Mouse (Mus musculus) kidney, embryonic 15.5 days (tissue): ENCODE data around the gene Shc1. TPM values are rescaled to one million over a fixed set of nuclear protein-coding genes. Genes with fewer than 3 reads are reported as not detected.
A peak's percentile ranks its signal among the peaks of the same experiment; 100 is the strongest.
"Not testable (repeated sequence)": the region's sequence is repeated elsewhere in the genome, so short reads cannot be mapped to it uniquely, and the experiment has no call there.

Experiments
- ATAC-seq: fragments of 200-750 bp; cut with Nextera tagmentation; replicated peaks from 2 replicates; pipeline ENCODE4 v1.8.0; 2017; ENCODE audit warnings: moderate TSS enrichment; ENCODE audit not compliant: low FRiP score
- H3K27ac ChIP-seq: fragments of 300-500 bp; sonication (generic); 2 replicates; pipeline ENCODE4 v1.5.1; 2015; ENCODE audit warnings: mild to moderate bottlenecking, inconsistent platforms
- H3K27me3 ChIP-seq: fragments of 300-500 bp; sonication (generic); 2 replicates; pipeline ENCODE4 v1.6.1; 2015; ENCODE audit warnings: inconsistent platforms
- H3K36me3 ChIP-seq: fragments of 300-500 bp; sonication (generic); 2 replicates; pipeline ENCODE4 v1.6.1; 2015; ENCODE audit warnings: inconsistent platforms
- H3K4me1 ChIP-seq: fragments of 300-500 bp; sonication (generic); 2 replicates; pipeline ENCODE4 v1.6.1; 2015; ENCODE audit warnings: inconsistent platforms
- H3K4me2 ChIP-seq: fragments of 300-500 bp; sonication (generic); 2 replicates; pipeline ENCODE4 v1.6.1; 2015; ENCODE audit warnings: moderate library complexity, mild to moderate bottlenecking, inconsistent platforms
- H3K4me3 ChIP-seq: fragments of 300-500 bp; sonication (generic); replicated peaks from 2 replicates; pipeline ENCODE4 v1.5.1; 2015; ENCODE audit warnings: mild to moderate bottlenecking, inconsistent platforms
- H3K9ac ChIP-seq: fragments of 300-500 bp; sonication (generic); 2 replicates; pipeline ENCODE4 v1.6.1; 2015; ENCODE audit warnings: mild to moderate bottlenecking, inconsistent platforms
- H3K9me3 ChIP-seq: fragments of 300-500 bp; sonication (generic); replicated peaks from 2 replicates; pipeline ENCODE4 v1.6.1; 2016; ENCODE audit warnings: inconsistent platforms
- WGBS: fragments of 180-500 bp; shearing (Covaris S2); methylation state at CpG from one replicate; pipeline ENCODE4 v1.1.7; 2015; ENCODE audit warnings: mixed read lengths; 5-methylcytosine and 5-hydroxymethylcytosine counted together
- polyA plus RNA-seq: library from polyadenylated mRNA; unstranded; fragments of >200 nt; fragmentation: Nextera tagmentation; extraction: Ambion mirVana; gene quantifications from 2 replicates; pipeline ENCODE4 v1.2.1, GENCODE M21; 2015

The Shc1 gene
- polyA plus RNA-seq, 1 experiment from 2014 or later: 105 TPM

GRCm38 (mm10) chr3:89421810-89422473 lies 3.7 kb downstream of the Shc1 start:
- H3K27me3 ChIP-seq: no peaks in the 10 kb centered on the region
- H3K4me1 ChIP-seq: peaks cover 63% of the 10 kb centered on the region
- no peaks in the 10 kb centered on the region for H3K9me3 ChIP-seq
- 2% methylated on average over 22 of the region's 22 CpGs for WGBS
- H3K9ac ChIP-seq: peak overlapping the region; percentile 64
- H3K27ac ChIP-seq: peak overlapping the region; percentile 100
- peak overlapping the region; percentile 89 for H3K4me2 ChIP-seq
- no peak for ATAC-seq
- H3K4me3 ChIP-seq: peak overlapping the region; percentile 71
- H3K36me3 ChIP-seq: peaks cover 34% of the 10 kb centered on the region

GRCm38 (mm10) chr3:89422556-89423205 lies 4.4 kb downstream of the Shc1 start:
- Histone ChIP-seq H3K4me2 (peak overlapping the region; percentile 89), H3K27ac (0 out of 2 replicates have a peak overlapping the region, but pooled peaks have one; percentile 100), H3K4me3 (peak overlapping the region; percentile 71), H3K27me3 (no peaks in the 10 kb centered on the region), H3K9me3 (no peaks in the 10 kb centered on the region), H3K9ac (peak overlapping the region; percentile 64; the same call in 1 of the 2 replicates), H3K4me1 (peaks cover 60% of the 10 kb centered on the region), H3K36me3 (peaks cover 42% of the 10 kb centered on the region)
- no peak for ATAC-seq
- WGBS: 53% methylated on average over 6 of the region's 6 CpGs

- H3K27me3 ChIP-seq: no peaks in the 10 kb centered on the region
- WGBS: 67% methylated on average over 5 of the region's 5 CpGs
- H3K27ac ChIP-seq: peak overlapping the region; percentile 32; the same call in 1 of the 2 replicates
- H3K36me3 ChIP-seq: peaks cover 52% of the 10 kb centered on the region
- H3K9me3 ChIP-seq: no peaks in the 10 kb centered on the region
- H3K4me3 ChIP-seq: no peak overlapping the region
- ATAC-seq: no peak
- H3K4me1 ChIP-seq: peaks cover 57% of the 10 kb centered on the region
- H3K9ac ChIP-seq: no peak overlapping the region
- no peak overlapping the region for H3K4me2 ChIP-seq
Observed at GRCm38 (mm10) chr3:89424416-89425140, 6.3 kb downstream of the Shc1 start.

GRCm38 (mm10) chr3:89425141-89425525 lies 6.9 kb downstream of the Shc1 start:
- Histone ChIP-seq H3K4me3 (no peak overlapping the region), H3K27ac (peak overlapping the region; percentile 32; the same call in 1 of the 2 replicates), H3K9ac (no peak overlapping the region), H3K9me3 (no peaks in the 10 kb centered on the region), H3K4me2 (no peak overlapping the region), H3K4me1 (peaks cover 52% of the 10 kb centered on the region), H3K27me3 (no peaks in the 10 kb centered on the region), H3K36me3 (peaks cover 52% of the 10 kb centered on the region)
- no peak for ATAC-seq
- WGBS: 66% methylated on average over 5 of the region's 5 CpGs

- ATAC-seq: no peak
- H3K36me3 ChIP-seq: peaks cover 52% of the 10 kb centered on the region
Observed at GRCm38 (mm10) chr3:89425876-89426275, 7.6 kb downstream of the Shc1 start.

GRCm38 (mm10) chr3:89429021-89429420 lies 10.8 kb downstream of the Shc1 start:
- H3K4me1 ChIP-seq: peaks cover 23% of the 10 kb centered on the region
- H3K4me3 ChIP-seq, H3K9me3 ChIP-seq, H3K27ac ChIP-seq, H3K27me3 ChIP-seq, ATAC-seq, H3K9ac ChIP-seq, H3K4me2 ChIP-seq: not testable (repeated sequence)
- H3K36me3 ChIP-seq: peaks cover 67% of the 10 kb centered on the region
- WGBS: 90% methylated on average over 7 of the region's 7 CpGs

More at GRCm38 (mm10) chr3:89425876-89426275, 7.6 kb downstream of the Shc1 start:
- Histone ChIP-seq H3K4me2 (no peak overlapping the region), H3K27me3 (no peaks in the 10 kb centered on the region), H3K9ac (no peak overlapping the region), H3K4me1 (peaks cover 45% of the 10 kb centered on the region), H3K4me3 (no peak overlapping the region), H3K9me3 (no peaks in the 10 kb centered on the region), H3K27ac (no peak overlapping the region)
- 86% methylated on average over 4 of the region's 4 CpGs for WGBS

GRCm38 (mm10) chr3:89430171-89431159 lies 12.2 kb downstream of the Shc1 start, which contains the start of gene Pygo2:
Gene Pygo2, plus strand, starts transcription at chr3:89430214.
- Histone ChIP-seq H3K9me3 (no peaks in the 10 kb centered on the region), H3K36me3 (peaks cover 67% of the 10 kb centered on the region), H3K27me3 (no peaks in the 10 kb centered on the region), H3K9ac (peak within 1 kb of the TSS; percentile 99), H3K4me2 (peak within 1 kb of the TSS; percentile 80), H3K4me1 (peaks cover 10% of the 10 kb centered on the region), H3K27ac (peak within 1 kb of the TSS; percentile 96), H3K4me3 (peak within 1 kb of the TSS; percentile 99)
- peak; percentile 99 for ATAC-seq
- 2% methylated on average over 68 of the region's 68 CpGs for WGBS

GRCm38 (mm10) chr3:89432606-89433005 lies 14.4 kb downstream of the Shc1 start:
- Histone ChIP-seq H3K36me3 (peaks cover 47% of the 10 kb centered on the region), H3K9ac (no peak overlapping the region), H3K9me3 (no peaks in the 10 kb centered on the region), H3K27me3 (no peaks in the 10 kb centered on the region), H3K27ac (no peak overlapping the region), H3K4me3 (no peak overlapping the region), H3K4me2 (no peak overlapping the region), H3K4me1 (peaks cover 22% of the 10 kb centered on the region)
- WGBS: 92% methylated on average over 8 of the region's 8 CpGs
- ATAC-seq: no peak

GRCm38 (mm10) chr3:89434532-89434931 lies 16.3 kb downstream of the Shc1 start:
- H3K36me3 ChIP-seq: peaks cover 38% of the 10 kb centered on the region
- no peak overlapping the region for H3K27ac ChIP-seq
- no peaks in the 10 kb centered on the region for H3K9me3 ChIP-seq
- peaks cover 30% of the 10 kb centered on the region for H3K4me1 ChIP-seq
- H3K4me3 ChIP-seq: no peak overlapping the region
- no peak for ATAC-seq
- no peak overlapping the region for H3K4me2 ChIP-seq
- H3K27me3 ChIP-seq: no peaks in the 10 kb centered on the region
- 86% methylated on average over 11 of the region's 11 CpGs for WGBS
- H3K9ac ChIP-seq: no peak overlapping the region

GRCm38 (mm10) chr3:89435041-89435440 lies 16.8 kb downstream of the Shc1 start:
- Histone ChIP-seq H3K4me2 (no peak overlapping the region), H3K4me1 (peaks cover 30% of the 10 kb centered on the region), H3K4me3 (no peak overlapping the region), H3K9ac (no peak overlapping the region), H3K9me3 (no peaks in the 10 kb centered on the region), H3K27me3 (no peaks in the 10 kb centered on the region), H3K36me3 (peaks cover 41% of the 10 kb centered on the region), H3K27ac (no peak overlapping the region; the same call in 1 of the 2 replicates)
- WGBS: 77% methylated on average over 7 of the region's 7 CpGs
- no peak for ATAC-seq
